Mouse (Mus musculus) megakaryocyte, embryonic 14.5 days (primary cell): ENCODE results near the gene Cabcoco1.

Experiments
- FLI1 ChIP-seq: IDR thresholded peaks from 2 replicates; pipeline ENCODE4 v1.6.1; 2012; ENCODE audit warnings: low read length, inconsistent platforms, mixed read lengths
- GATA1 ChIP-seq: IDR thresholded peaks from 3 replicates; pipeline ENCODE4 v1.6.1; 2012; ENCODE audit warnings: mixed read lengths, low read length, inconsistent platforms, borderline replicate concordance

DNA sequence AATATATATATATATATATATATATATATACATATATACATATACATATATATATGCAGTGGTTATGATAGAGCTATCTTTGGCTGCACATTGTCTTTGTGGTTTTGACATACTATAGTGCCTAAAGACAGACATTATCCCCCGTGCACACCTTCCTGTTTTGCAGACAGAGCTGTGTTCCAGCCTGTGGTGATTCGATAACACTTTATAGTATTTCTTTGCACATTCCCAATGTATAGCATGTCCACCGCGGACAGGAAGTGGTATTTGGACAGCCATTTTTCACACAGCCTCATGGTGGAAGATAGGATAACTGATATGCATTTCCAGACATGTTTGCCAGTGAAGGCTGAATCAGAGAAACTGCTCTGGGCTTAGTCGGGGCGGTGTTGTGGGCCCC, 110.3 kb downstream of the Cabcoco1 start:
- TF ChIP-seq GATA1 (peak; percentile 84; the same call in 1 of the 3 replicates), FLI1 (no peak)
